Mouse (Mus musculus) kidney, embryonic 15.5 days (tissue): ENCODE measurements around the gene Sez6l. TPM values are rescaled to one million over a fixed set of nuclear protein-coding genes. Genes with fewer than 3 reads are reported as not detected.
A peak's percentile ranks its signal among the peaks of the same experiment; 100 is the strongest.

Source experiments
- ATAC-seq: fragments of 200-750 bp; cut with Nextera tagmentation; replicated peaks from 2 replicates; pipeline ENCODE4 v1.8.0; 2017; ENCODE audit warnings: moderate TSS enrichment; ENCODE audit not compliant: low FRiP score
- H3K27ac ChIP-seq: fragments of 300-500 bp; sonication (generic); 2 replicates; pipeline ENCODE4 v1.5.1; 2015; ENCODE audit warnings: mild to moderate bottlenecking, inconsistent platforms
- H3K27me3 ChIP-seq: fragments of 300-500 bp; sonication (generic); 2 replicates; pipeline ENCODE4 v1.6.1; 2015; ENCODE audit warnings: inconsistent platforms
- H3K36me3 ChIP-seq: fragments of 300-500 bp; sonication (generic); 2 replicates; pipeline ENCODE4 v1.6.1; 2015; ENCODE audit warnings: inconsistent platforms
- H3K4me1 ChIP-seq: fragments of 300-500 bp; sonication (generic); 2 replicates; pipeline ENCODE4 v1.6.1; 2015; ENCODE audit warnings: inconsistent platforms
- H3K4me2 ChIP-seq: fragments of 300-500 bp; sonication (generic); 2 replicates; pipeline ENCODE4 v1.6.1; 2015; ENCODE audit warnings: moderate library complexity, mild to moderate bottlenecking, inconsistent platforms
- H3K4me3 ChIP-seq: fragments of 300-500 bp; sonication (generic); replicated peaks from 2 replicates; pipeline ENCODE4 v1.5.1; 2015; ENCODE audit warnings: mild to moderate bottlenecking, inconsistent platforms
- H3K9ac ChIP-seq: fragments of 300-500 bp; sonication (generic); 2 replicates; pipeline ENCODE4 v1.6.1; 2015; ENCODE audit warnings: mild to moderate bottlenecking, inconsistent platforms
- H3K9me3 ChIP-seq: fragments of 300-500 bp; sonication (generic); replicated peaks from 2 replicates; pipeline ENCODE4 v1.6.1; 2016; ENCODE audit warnings: inconsistent platforms
- WGBS: fragments of 180-500 bp; shearing (Covaris S2); methylation state at CpG from one replicate; pipeline ENCODE4 v1.1.7; 2015; ENCODE audit warnings: mixed read lengths; 5-methylcytosine and 5-hydroxymethylcytosine counted together
- polyA plus RNA-seq: library from polyadenylated mRNA; unstranded; fragments of >200 nt; fragmentation: Nextera tagmentation; extraction: Ambion mirVana; gene quantifications from 2 replicates; pipeline ENCODE4 v1.2.1, GENCODE M21; 2015

Sez6l gene
- polyA plus RNA-seq: 0.41 and 0.82 TPM in 2 replicates

GRCm38 (mm10) chr5:112576993-112577670 is at the start of gene Sez6l:
Gene Sez6l (minus strand): TSS chr5:112577185.
- Histone ChIP-seq H3K9ac (no peak within 1 kb of the TSS), H3K4me1 (peaks cover 20% of the 10 kb centered on the region), H3K36me3 (no peaks in the 10 kb centered on the region), H3K9me3 (no peaks in the 10 kb centered on the region), H3K4me3 (peak within 1 kb of the TSS; percentile 38), H3K4me2 (peak within 1 kb of the TSS; percentile 58), H3K27me3 (peaks cover 92% of the 10 kb centered on the region), H3K27ac (no peak within 1 kb of the TSS)
- ATAC-seq: peak; percentile 22; the same call in 1 of the 2 replicates
- under 1% methylated on average over 46 of the region's 50 CpGs for WGBS

DNA sequence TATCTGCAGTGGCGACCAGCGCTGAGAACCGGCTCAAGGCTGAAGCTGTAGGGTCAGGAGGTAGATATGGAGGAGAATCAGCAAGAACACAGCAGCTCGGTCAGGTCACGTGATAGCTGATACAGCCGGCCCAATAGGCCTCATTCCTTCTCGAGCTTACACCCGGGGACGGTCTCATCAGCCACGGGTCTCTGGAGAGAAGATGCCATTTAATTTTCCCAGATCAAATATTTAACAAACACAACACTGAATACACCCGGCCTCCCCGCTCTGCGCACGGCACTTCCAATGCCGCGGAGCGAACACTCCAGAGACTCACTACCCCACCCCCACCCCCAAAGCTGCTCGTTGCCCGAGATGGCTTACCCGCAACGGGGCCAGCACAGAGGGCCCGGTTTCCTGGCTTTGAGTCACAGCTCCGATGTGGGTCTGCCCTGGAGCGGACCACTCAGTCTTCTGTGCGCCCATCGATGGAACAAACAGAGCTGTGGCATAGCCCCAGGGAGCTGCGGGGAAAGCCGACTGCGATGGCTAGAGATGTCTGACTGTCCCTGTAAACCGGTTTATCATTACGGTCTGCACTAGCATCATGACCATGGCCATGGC is 48.7 kb upstream of the Sez6l start:
- 52% methylated on average over 31 of the region's 31 CpGs for WGBS
- Histone ChIP-seq H3K9ac (no peak overlapping the region), H3K4me3 (no peak overlapping the region), H3K36me3 (no peaks in the 10 kb centered on the region), H3K27ac (no peak overlapping the region), H3K4me2 (peak overlapping the region; percentile 38), H3K9me3 (no peaks in the 10 kb centered on the region), H3K27me3 (no peaks in the 10 kb centered on the region; the same call in 1 of the 2 replicates), H3K4me1 (peaks cover 8% of the 10 kb centered on the region; the same call in 1 of the 2 replicates)
- ATAC-seq: no peak

DNA sequence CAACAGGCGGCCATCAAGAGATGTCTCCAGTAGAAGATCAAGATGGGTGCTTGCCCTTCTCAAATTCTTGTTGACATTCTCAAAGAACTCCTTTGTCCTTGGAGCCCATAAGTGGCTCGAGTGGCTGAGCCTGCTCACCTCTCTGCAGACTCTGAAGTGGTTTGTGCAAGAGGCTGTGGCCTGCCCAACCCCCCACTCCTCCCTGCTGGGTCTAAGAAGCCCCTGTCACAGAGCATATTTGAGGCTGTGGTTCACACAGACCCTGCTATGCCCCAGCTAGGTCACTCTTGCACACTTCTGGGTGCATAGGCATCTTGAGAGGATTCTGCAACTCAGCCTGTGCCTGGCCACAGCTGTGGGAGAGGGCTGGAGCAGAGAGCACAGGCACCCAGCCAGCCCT is 46.0 kb upstream of the Sez6l start:
- Histone ChIP-seq H3K4me3 (no peak overlapping the region), H3K27ac (no peak overlapping the region), H3K27me3 (peaks cover 3% of the 10 kb centered on the region; the same call in 1 of the 2 replicates), H3K9ac (no peak overlapping the region), H3K36me3 (no peaks in the 10 kb centered on the region), H3K4me2 (no peak overlapping the region), H3K4me1 (0 out of 2 replicates have a peak, but pooled peaks cover 2% of the 10 kb centered on the region), H3K9me3 (no peaks in the 10 kb centered on the region)
- 45% methylated on average over 2 of the region's 2 CpGs for WGBS
- no peak for ATAC-seq

GRCm38 (mm10) chr5:112620256-112620655 is 43.3 kb upstream of the Sez6l start:
- 56% methylated on average over 3 of the region's 3 CpGs for WGBS
- Histone ChIP-seq H3K27ac (no peak overlapping the region), H3K9me3 (no peaks in the 10 kb centered on the region), H3K36me3 (no peaks in the 10 kb centered on the region), H3K4me2 (no peak overlapping the region), H3K9ac (no peak overlapping the region), H3K27me3 (peaks cover 3% of the 10 kb centered on the region; the same call in 1 of the 2 replicates), H3K4me3 (no peak overlapping the region), H3K4me1 (no peaks in the 10 kb centered on the region; the same call in 1 of the 2 replicates)
- ATAC-seq: no peak

DNA sequence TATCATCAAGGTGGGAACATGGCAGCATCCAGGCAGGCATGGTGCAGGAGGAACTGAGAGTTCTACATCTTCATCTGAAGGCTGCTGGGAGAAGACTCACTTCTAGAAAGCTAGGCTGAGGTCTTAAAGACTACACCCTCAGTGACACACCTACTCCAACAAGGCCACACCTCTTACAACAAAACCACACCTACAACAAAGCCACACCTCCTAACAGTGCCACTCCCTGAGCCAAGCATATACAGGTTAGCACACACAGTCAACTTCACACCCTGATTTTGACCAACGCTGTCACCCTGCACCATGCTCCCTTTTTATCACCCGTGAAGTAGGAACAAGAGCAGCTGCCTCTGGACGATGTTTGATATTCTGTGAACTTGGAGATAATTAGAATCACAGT is 42.4 kb upstream of the Sez6l start:
- 79% methylated on average over 3 of the region's 3 CpGs for WGBS
- no peaks in the 10 kb centered on the region for H3K36me3 ChIP-seq
- no peaks in the 10 kb centered on the region; the same call in 1 of the 2 replicates for H3K4me1 ChIP-seq
- peaks cover 3% of the 10 kb centered on the region; the same call in 1 of the 2 replicates for H3K27me3 ChIP-seq
- no peak overlapping the region for H3K9ac ChIP-seq
- no peak for ATAC-seq
- H3K4me3 ChIP-seq: no peak overlapping the region
- no peak overlapping the region for H3K4me2 ChIP-seq
- H3K9me3 ChIP-seq: no peaks in the 10 kb centered on the region
- no peak overlapping the region for H3K27ac ChIP-seq

DNA sequence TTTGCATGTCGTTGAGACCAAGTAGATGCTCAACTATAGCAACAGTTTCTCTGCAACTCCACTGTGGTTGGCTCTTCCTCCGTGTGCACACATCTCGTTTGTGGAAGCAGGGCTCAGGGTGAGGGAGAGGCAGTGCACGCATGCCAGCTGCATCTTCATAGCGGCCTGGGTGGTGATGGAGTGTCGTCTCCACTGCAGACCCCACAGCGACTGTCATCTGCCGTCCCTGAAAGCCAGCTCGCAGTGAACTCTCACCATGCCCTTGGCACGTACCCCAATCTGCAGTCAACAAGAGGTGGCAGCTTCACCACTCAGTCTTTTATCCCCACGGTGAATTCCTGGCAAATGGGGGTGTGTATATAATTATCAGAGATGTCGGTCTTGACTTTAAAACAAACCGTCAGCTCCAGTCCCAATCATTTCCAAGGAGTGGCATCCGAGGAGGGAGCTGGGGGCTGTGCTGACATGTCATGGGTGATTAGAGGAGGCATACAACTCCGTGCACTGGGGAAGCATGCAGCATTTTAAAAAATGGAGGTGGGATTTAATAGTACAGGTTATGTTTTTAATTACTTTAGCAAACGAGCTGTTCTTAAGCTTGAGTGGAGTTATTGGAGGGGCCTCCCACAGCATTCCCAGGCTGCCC is 40.7 kb upstream of the Sez6l start:
- no peaks in the 10 kb centered on the region; the same call in 1 of the 2 replicates for H3K4me1 ChIP-seq
- WGBS: 74% methylated on average over 16 of the region's 16 CpGs

DNA sequence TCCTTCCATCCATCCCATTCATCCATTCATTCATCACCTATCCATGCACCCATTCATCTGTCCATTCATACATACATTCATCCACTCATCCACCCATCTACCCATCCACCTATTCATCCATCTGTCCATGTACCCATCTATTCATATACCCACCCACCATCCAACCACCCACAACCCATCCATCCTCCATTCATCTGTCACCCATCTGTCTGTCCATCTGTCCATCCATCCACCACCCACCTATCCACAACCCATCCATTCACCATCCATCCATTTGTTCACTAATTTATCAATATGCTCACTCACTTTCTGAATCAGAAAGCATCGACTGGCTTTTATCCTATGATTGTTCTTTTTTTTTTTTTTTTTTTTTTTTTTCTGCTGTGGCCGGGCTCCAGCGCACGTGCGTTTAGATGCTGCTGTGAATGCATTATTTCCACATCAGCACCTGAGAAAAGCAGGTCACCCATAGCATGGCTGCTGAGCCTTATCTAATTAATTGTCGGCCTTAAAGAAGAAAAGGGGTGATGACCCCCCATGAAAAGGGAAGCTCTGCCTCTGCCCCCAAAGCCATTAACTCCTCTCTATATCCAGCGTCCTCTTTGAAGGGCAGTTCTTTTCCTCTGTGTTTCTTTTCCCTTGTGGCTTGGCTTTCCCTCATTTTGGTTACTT is 39.1 kb upstream of the Sez6l start:
- no peak overlapping the region for H3K4me2 ChIP-seq
- 45% methylated on average over 7 of the region's 7 CpGs for WGBS
- no peaks in the 10 kb centered on the region for H3K36me3 ChIP-seq
- ATAC-seq: no peak
- no peak overlapping the region for H3K9ac ChIP-seq
- H3K4me1 ChIP-seq: no peaks in the 10 kb centered on the region; the same call in 1 of the 2 replicates
- 0 out of 2 replicates have a peak, but pooled peaks cover 3% of the 10 kb centered on the region for H3K27me3 ChIP-seq
- H3K27ac ChIP-seq: no peak overlapping the region
- no peaks in the 10 kb centered on the region for H3K9me3 ChIP-seq
- no peak overlapping the region for H3K4me3 ChIP-seq

More for the DNA sequence above, 40.7 kb upstream of the Sez6l start:
- H3K27me3 ChIP-seq: 0 out of 2 replicates have a peak, but pooled peaks cover 3% of the 10 kb centered on the region
- ATAC-seq: no peak
- H3K36me3 ChIP-seq: no peaks in the 10 kb centered on the region
- no peaks in the 10 kb centered on the region for H3K9me3 ChIP-seq
- H3K27ac ChIP-seq: no peak overlapping the region
- H3K4me2 ChIP-seq: no peak overlapping the region
- no peak overlapping the region for H3K4me3 ChIP-seq
- no peak overlapping the region for H3K9ac ChIP-seq

- ATAC-seq: 0 out of 2 replicates have a peak, but pooled peaks have one; percentile 41
- H3K4me2 ChIP-seq: no peak overlapping the region
- H3K4me3 ChIP-seq: no peak overlapping the region
- no peak overlapping the region for H3K9ac ChIP-seq
- whole genome bisulfite sequencing: 14% methylated on average over 9 of the region's 9 CpGs
- H3K4me1 ChIP-seq: peaks cover 22% of the 10 kb centered on the region
- no peaks in the 10 kb centered on the region for H3K9me3 ChIP-seq
- H3K36me3 ChIP-seq: no peaks in the 10 kb centered on the region
- peaks cover 3% of the 10 kb centered on the region; the same call in 1 of the 2 replicates for H3K27me3 ChIP-seq
- H3K27ac ChIP-seq: peak overlapping the region; percentile 28
These were observed 31.0 kb upstream of the Sez6l start for GRCm38 (mm10) chr5:112607867-112608516.

- Histone ChIP-seq H3K9ac (no peak overlapping the region), H3K9me3 (no peaks in the 10 kb centered on the region), H3K4me2 (no peak overlapping the region), H3K27ac (no peak overlapping the region), H3K27me3 (peaks cover 3% of the 10 kb centered on the region; the same call in 1 of the 2 replicates), H3K36me3 (no peaks in the 10 kb centered on the region), H3K4me1 (peaks cover 22% of the 10 kb centered on the region), H3K4me3 (no peak overlapping the region)
- WGBS: 62% methylated on average over 2 of the region's 2 CpGs
- ATAC-seq: no peak
These were observed 30.1 kb upstream of the Sez6l start for GRCm38 (mm10) chr5:112607119-112607518.

DNA sequence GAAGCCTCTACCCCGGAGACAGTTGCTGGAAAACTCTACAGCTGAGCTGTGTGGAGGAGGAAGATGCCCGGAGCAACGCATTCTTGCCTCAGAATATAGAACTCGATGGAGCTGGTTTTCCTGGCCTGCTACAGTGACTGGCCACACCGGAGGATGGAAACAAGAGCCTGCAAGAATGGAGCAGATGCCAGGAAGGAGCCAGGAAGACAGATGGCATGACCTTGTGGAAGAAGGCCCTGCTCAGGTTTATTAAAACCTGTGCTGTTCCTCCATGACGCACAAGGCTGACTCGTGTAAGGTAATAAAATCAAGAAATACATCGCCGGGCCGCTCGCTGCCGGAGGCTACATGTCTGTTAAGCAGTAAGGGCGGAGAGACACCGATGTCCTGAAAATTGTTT is 28.4 kb upstream of the Sez6l start:
- Histone ChIP-seq H3K9me3 (no peaks in the 10 kb centered on the region), H3K4me3 (no peak overlapping the region), H3K9ac (no peak overlapping the region), H3K27ac (no peak overlapping the region), H3K4me2 (no peak overlapping the region), H3K36me3 (no peaks in the 10 kb centered on the region), H3K4me1 (peaks cover 25% of the 10 kb centered on the region), H3K27me3 (peaks cover 3% of the 10 kb centered on the region; the same call in 1 of the 2 replicates)
- ATAC-seq: no peak
- WGBS: 49% methylated on average over 14 of the region's 14 CpGs

DNA sequence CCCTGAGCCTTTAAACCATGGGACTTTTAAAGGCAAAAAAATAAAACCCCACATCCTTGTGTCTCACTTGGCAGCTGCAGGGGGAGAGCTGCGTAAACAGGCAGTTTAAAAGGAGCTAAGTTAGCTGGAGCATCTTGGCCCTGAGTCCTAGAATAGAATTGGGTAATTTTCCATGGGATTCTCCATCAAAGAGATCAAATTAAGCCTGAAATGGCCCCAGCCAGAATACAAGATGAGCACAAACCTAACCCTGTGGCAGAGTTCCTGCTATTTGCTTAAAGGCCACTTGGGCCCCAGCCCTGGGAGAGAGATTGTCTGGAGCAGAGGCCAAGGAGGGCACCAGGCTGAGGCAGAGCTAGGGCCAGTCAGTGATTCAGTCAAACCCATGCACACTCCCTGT is 27.3 kb upstream of the Sez6l start:
- H3K9me3 ChIP-seq: no peaks in the 10 kb centered on the region
- H3K4me3 ChIP-seq: no peak overlapping the region
- no peak overlapping the region for H3K4me2 ChIP-seq
- no peak overlapping the region for H3K9ac ChIP-seq
- no peaks in the 10 kb centered on the region for H3K36me3 ChIP-seq
- ATAC-seq: no peak
- H3K27me3 ChIP-seq: peaks cover 3% of the 10 kb centered on the region; the same call in 1 of the 2 replicates
- H3K4me1 ChIP-seq: peaks cover 28% of the 10 kb centered on the region
- 85% methylated on average over 1 of the region's 1 CpGs for WGBS
- H3K27ac ChIP-seq: no peak overlapping the region
